Mouse (Mus musculus): ENCODE data around the gene Gabrr3. TPM values are rescaled to one million over a fixed set of nuclear protein-coding genes. Genes with fewer than 3 reads are reported as not detected.

Gene Gabrr3
- total RNA-seq, 2 experiments from 2014 or later = not detected

DNA sequence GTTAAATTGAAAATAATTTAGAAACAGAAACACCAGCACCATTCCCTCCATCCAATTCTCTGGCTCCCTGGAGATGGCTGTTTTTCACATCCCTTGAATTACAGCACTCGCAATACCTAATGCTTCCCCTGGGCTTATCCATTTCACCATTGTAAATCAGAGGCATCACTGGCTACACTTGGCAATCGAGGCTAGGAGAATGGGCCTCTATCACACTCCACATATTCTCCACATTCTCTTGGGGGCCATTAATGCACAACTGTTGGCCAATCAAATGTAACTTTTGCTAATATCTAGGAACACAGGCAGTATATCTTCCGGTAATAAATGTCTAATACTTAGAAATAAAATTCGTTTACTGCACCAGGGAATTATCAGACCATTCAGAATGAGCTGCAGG lies 56.4 kb downstream of the Gabrr3 start:
- no peak for DNase-seq
- intact Hi-C loops (cut with DNase I) = no loop called here

DNA sequence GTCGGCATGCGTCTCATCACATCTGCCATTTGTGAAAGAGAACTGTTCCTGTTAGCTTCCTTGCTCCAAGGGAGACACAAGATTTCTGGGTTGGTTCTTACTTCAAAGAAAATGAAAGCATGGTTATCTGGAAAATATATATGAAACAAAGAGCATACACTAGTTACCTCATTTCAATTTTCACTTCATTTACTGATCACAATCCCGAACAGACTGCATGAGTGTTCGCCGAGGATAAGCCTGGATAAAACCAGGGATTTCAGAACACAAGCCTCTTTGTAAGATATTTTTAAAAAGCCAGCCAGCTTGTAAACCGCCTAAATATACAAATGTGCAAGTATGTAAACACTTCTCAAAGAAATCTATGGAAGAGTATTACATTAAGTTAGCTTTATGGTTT lies 56.8 kb downstream of the Gabrr3 start:
- no peak for DNase-seq
- intact Hi-C loops (cut with DNase I) = no loop called here

DNA sequence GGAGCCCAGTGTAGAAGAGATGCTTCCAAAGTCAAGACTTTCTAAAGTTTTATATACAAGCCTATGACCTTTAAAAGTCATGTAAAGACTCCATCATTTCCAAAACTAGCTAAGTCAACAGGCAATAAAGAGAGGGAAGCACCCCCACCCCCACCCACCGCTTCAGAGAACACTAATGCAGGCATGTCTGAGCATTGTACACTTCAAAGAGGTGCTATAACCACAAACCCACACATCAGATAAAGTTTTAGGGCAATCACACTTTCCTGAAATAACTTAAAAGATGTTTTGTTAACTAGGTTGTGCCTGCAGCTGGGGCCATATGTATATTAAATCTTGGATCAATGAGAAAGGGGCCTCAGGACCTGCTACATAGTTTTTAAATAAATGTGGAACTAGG lies 62.7 kb downstream of the Gabrr3 start:
- intact Hi-C loops (cut with DNase I) = loop anchor here (5.0 kb wide), 1 partner anchor 47 kb away; no protein-coding TSS in a partner anchor
- no peak for DNase-seq

DNA sequence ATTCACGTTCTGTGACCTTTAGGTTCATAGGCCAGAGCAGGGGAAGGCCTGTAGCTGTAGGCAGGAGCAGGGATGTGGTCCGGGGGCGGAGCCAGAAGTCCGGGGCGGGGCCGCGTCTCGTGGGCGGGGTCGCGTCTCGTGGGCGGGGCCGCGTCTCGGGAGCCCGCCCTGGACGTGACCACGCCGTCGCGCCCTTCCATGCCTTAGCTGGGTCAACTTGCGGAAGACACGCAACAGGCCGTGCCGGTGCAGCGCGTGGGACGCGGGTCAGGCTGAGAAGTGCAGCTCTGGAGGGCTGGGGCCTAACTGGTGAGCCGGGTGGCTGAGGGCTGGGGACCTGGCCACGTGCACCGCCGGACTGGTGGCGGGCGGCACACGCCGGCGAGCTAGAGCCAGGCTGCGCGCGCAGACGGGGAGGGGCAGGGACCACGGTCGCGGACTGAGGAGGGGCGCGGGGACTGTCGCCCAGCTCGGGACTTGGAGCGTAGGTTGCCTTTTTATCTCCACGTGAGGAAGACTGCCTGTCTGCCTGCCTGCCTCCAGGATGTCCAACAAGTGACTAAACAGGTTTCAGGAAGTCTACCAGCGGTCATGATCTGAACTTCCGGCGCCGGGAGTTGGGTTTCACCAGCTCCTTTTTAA lies 64.6 kb downstream of the Gabrr3 start, which contains the start of gene Riox2:
Gene Riox2 (plus strand): TSS at position 139 of the 642 bp plus-strand sequence.
- DNase-seq = peak; percentile 84 to 88
- intact Hi-C loops (cut with DNase I) = loop anchor here (5.0 kb wide), 1 partner anchor 46 kb away; no protein-coding TSS in a partner anchor

DNA sequence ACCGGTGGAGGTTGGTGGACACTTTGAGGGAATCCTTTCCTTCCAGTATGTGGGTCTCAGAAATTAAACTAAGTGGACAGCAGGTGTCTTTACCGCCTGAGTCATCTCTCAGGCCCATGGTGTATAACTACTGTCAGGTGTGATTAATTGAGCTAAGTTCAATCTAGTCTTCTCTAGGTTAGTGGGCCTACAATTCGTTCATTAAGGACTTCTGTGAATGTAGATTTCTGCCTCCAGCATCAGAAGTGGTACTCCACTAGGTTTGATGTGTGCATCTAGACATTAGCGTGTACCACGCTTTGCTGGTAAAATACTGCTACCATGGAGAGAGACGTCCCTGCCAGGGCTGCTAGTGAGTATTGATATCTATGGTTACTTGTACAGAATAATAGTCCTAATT lies 65.4 kb downstream of the Gabrr3 start:
- DNase-seq = no peak
- intact Hi-C loops (cut with DNase I) = loop anchor here (5.0 kb wide), 1 partner anchor 45 kb away; no protein-coding TSS in a partner anchor

DNA sequence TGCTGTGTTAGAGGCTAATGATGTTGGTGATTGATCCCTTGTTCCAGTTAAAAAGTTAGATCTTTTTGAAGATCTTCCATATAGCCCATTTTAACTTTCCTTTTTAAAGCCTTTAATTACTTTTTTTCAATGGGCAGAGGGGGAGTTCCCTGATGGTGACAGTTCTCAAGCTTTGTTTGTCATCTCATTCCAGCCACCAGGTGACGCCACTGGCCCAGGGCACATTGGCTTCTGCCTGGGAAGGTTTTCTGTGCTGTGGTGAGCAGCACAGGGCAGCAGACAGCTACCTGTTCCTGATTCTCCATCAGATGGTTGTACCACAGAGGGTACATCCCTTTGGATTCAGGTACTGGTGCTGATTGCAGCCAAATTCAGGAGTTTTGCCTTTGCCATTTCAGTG lies 67.7 kb downstream of the Gabrr3 start:
- peak; percentile 68 to 85 for DNase-seq

DNA sequence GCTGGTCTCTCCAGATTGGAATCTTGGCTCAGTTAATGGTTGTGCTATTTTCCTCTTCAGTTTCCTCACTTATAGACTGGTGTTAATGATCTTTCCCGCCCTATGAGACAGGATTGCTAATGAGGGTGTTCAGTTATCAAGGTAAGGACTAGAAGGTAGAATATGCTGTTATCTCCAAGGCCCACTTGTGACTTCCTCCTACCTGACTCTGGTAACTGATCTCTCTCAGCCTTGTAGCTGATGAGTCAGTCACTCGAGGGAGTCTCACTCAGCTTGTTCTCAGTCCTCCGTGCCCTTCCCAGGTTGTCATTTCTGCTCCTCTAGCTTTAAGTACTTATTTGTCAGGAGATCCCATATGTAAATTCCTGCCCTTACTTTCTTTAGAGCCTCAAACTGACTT lies 70.8 kb downstream of the Gabrr3 start:
- DNase-seq = no peak
- intact Hi-C loops (cut with DNase I) = loop anchor here (5.0 kb wide), 1 partner anchor 124 kb away; the partner anchor contains the start of gene Crybg3

More for the DNA sequence above, 67.7 kb downstream of the Gabrr3 start:
- intact Hi-C loops (cut with DNase I) = loop anchor here (1.0 to 5.0 kb wide), 3 partner anchors 43 to 141 kb away; partner anchors contain the start of gene Crybg3

DNA sequence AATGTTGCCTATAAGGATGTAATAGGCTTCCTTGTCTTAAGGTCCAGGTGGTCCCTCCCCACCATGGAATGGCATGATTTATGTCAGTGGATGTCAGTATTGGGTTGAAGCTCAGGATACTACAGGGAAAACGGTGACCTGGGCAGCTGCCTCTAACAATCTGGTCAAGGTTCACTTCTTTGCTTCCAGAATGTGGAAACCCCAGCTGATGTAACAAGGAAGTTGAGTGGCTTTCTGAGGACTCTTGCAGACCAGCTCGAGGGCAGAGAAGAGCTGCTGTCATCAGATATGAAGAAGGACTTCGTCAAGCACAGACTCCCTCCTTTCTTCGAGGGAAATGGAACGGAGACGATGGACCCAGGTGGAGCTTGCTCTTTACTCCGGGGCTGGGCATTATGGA lies 80.1 kb downstream of the Gabrr3 start:
- DNase-seq = no peak
- intact Hi-C loops (cut with DNase I) = no loop called here

DNA sequence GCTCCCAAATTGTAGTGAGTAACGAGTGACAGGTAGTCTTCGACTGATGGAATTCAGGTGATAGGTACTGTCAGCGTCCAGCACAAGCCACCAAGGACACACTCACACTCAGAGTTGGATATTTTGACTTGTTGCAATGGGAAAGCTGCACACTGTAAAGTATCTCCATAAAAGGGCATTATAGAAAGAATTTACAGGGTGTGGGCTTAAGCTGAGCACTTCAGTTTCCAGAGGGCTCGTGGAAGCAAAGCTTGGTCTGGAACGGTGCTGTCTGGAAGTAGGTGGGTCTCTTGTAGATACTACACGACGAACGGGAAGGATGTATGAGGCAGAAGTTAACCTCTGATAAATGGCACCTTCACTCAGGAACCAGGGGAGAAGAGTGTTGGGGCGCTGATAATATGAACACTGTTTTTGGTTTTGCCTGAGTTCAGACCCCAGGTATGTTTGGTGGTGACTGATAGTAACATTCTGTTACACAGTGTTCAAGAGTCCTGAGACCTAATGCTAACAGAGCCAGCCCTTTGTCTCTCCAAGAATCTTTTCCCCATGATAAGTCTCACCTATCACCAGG lies 80.9 kb downstream of the Gabrr3 start:
- DNase-seq = no peak
- intact Hi-C loops (cut with DNase I) = no loop called here

DNA sequence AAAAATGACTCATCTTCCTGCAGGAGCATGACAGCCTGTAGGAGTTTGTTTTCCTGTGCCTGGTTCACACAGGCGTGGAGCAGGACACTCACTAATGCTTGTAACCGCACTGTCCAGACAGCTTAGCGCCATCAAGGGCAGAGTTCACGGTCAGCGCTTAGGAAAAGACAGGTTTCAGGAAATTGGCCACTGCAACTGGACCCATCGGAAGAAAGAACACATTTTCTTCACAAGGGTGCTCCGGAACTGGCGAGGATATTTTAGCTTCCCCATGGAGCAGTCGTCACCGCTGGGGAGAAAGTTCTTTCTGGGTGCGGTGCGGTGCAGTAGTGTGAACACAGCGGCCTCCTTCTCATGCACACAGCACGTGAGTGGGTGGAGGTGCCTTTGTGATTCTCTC lies 86.1 kb downstream of the Gabrr3 start:
- no peak for DNase-seq
- intact Hi-C loops (cut with DNase I) = loop anchor here (5.0 kb wide), 1 partner anchor 34 kb away; no protein-coding TSS in a partner anchor

DNA sequence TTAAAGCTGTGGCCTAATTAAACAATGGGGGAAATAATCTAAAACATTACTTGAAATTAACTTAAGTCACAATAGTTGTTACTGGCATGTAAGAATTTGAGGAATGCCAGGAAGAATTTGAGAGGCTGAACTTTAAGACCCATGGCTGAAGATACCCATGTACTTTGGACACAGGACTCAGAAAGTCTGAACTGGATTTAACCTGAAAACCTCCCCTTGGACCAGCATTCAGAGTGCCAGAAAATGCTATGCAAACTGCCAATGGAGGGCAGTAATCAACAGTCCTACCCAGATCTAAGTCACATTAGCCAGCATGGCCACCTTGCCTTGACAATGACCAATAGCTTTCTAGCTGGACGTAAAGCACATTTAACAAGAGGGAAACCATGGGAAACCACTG lies 90.8 kb downstream of the Gabrr3 start:
- intact Hi-C loops (cut with DNase I) = no loop called here
- DNase-seq = no peak

DNA sequence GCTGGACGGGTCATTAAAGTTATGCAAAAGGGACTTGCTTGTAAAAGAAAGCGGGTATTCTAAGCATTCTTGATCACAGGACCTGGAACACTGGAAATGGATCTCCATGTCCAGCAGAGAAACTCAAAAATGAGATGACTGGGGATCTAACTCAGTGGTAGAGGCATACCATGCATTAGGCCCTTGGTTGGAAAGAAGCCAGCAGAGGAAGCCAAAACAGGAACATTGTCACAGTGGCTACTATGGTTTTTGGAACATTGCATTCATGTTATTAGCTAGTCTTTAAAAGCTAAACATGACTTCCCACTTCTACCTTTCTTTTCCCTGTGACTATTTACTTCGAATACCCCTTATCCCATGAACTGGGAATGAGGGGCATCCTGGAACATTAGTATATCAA lies 92.0 kb downstream of the Gabrr3 start:
- intact Hi-C loops (cut with DNase I) = no loop called here

DNA sequence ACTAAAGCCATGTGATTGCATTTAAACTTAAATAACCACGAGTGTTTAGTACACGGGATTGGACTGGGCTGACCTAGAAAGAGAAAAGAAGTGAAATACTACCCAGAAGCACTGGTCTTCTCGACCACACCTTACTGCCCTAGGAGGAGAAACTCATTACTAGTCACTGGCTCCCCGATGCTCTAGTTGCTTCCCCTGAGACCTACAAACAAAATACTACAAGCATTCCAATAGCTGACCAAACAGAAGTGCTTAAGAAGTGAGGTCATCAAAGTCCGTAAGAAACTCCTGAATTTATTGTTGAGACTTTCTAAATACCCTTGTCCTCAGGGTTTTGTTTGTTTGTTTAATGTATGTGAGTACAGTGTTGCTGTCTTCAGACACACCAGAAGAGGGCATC lies 102.7 kb downstream of the Gabrr3 start:
- DNase-seq = no peak
- intact Hi-C loops (cut with DNase I) = no loop called here

More for the DNA sequence above, 92.0 kb downstream of the Gabrr3 start:
- no peak for DNase-seq

Other genes with a start within 250 kb of the Gabrr3 start
- gene Olfr196, start 236.9 kb upstream of the Gabrr3 start, total RNA-seq (2021) = not detected
- not detected for gene Olfr198, start 203.8 kb upstream of the Gabrr3 start, total RNA-seq (2021)
- not detected for gene Olfr199, start 187.6 kb upstream of the Gabrr3 start, total RNA-seq (2021)
- gene Olfr201, start 134.7 kb upstream of the Gabrr3 start, total RNA-seq (2021) = not detected
- gene Olfr202, start 120.5 kb upstream of the Gabrr3 start, total RNA-seq (2021) = not detected
- not detected for gene Olfr203, start 108.5 kb upstream of the Gabrr3 start, total RNA-seq (2021)
- not detected for gene Olfr204, start 89.1 kb upstream of the Gabrr3 start, total RNA-seq (2021)
- gene Olfr205, start 76.2 kb upstream of the Gabrr3 start, total RNA-seq (2021) = not detected
- gene Olfr206, start 58.1 kb upstream of the Gabrr3 start, total RNA-seq (2021) = not detected
- not detected for gene Olfr209, start 43.3 kb upstream of the Gabrr3 start, total RNA-seq (2021)
- gene Riox2, start 64.4 kb downstream of the Gabrr3 start, total RNA-seq (2021) = 10 to 100 TPM; 12.7 to 12.9 TPM
- 10 to 100 TPM; 64.1 to 67.2 TPM for gene Crybg3, start 193.6 kb downstream of the Gabrr3 start, total RNA-seq (2021)
- 1 to 10 TPM; 4.9 to 6.3 TPM for gene Arl6, start 232.1 kb downstream of the Gabrr3 start, total RNA-seq (2021)

Measured in heart, postnatal 14 days (tissue).